Mouse (Mus musculus): Measurements from ENCODE around the gene Glipr2. TPM values are rescaled to one million over a fixed set of nuclear protein-coding genes. Genes with fewer than 3 reads are reported as not detected.
A peak's percentile ranks its signal among the peaks of the same experiment; 100 is the strongest.

Glipr2 gene
- polyA plus RNA-seq, 1 experiment from 2014 or later = 33.7 TPM

DNA sequence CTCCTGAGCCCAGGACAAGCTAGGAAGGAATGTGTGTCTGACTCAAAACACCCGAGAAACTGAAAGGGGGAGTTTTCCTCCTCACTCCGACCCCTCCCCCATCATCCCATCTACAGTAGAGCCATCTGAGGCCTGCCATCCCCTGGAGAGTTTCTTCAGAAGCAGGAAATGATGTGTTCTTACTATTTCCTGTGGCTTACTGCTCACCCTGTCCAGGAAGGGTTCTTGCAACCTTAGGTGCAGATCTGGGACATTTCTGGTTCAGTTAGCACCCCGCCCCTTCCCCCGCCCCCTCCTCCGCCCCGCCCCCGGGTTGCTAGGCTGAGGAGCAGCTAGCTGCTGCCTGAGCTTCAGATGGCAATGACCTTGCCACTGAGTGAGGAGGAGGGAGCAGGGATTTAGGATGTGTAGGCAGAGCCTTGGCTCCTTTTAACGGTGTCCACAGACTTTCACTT, 15.0 kb downstream of the Glipr2 start:
- peaks cover 12% of the 10 kb centered on the region for H3K27me3 ChIP-seq
- no peaks in the 10 kb centered on the region for H3K9me3 ChIP-seq
- ATAC-seq = peak; percentile 64
- H3K4me2 ChIP-seq (replicated peaks) = no peak overlapping the region
- no peak overlapping the region for H3K27ac ChIP-seq
- H3K36me3 ChIP-seq = no peaks in the 10 kb centered on the region
- 3% methylated on average over 7 of the region's 8 CpGs for WGBS
- H3K4me1 ChIP-seq (replicated peaks) = peaks cover 31% of the 10 kb centered on the region
- H3K9ac ChIP-seq (replicated peaks) = no peak overlapping the region
- no peak overlapping the region for H3K4me3 ChIP-seq (replicated peaks)

- Histone ChIP-seq H3K27me3 (peaks cover 18% of the 10 kb centered on the region), H3K36me3 (no peaks in the 10 kb centered on the region), H3K4me1 (replicated peaks) (peaks cover 32% of the 10 kb centered on the region), H3K9ac (replicated peaks) (no peak overlapping the region), H3K4me2 (replicated peaks) (no peak overlapping the region), H3K27ac (no peak overlapping the region), H3K4me3 (replicated peaks) (no peak overlapping the region), H3K9me3 (no peaks in the 10 kb centered on the region)
- WGBS = 25% methylated on average over 4 of the region's 4 CpGs
- ATAC-seq = no peak
These were observed 16.4 kb downstream of the Glipr2 start for GRCm38 (mm10) chr4:43973526-43973981.

DNA sequence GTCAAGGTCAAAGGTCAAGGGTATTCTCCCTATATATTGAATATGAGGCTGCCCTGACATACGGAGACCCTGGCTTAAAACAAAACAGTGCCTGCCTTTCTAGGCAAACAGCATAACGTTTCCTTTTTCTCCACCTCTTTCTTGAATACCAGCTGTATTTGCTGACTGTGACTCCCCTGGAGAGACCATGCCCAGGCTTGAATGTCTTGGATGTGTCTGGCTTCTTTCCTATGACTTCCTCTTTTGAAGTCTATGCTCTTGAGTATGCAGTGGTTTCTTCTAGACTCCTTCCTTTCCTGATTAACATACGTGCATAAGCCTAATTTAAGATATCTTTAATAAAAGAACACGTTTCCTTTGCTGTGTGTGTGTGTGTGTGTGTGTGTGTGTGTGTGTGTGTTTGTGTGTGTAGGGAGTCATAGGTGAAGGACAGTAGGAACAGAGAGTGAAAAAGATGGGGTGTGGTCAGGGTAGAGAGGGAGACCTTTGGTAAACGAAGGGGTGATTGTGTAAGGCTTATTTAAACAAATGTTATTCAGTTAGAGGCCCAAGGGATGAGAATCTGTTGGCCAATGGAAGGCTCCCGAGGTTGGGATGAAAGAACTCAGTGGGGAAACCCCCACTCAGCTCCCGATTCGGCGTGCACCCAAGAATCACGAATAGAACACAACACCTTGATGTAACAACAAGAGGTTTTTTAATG, 17.9 kb downstream of the Glipr2 start:
- no peak overlapping the region for H3K9ac ChIP-seq (replicated peaks)
- ATAC-seq = no peak
- 82% methylated on average over 10 of the region's 10 CpGs for WGBS
- H3K27ac ChIP-seq = no peak overlapping the region
- no peaks in the 10 kb centered on the region for H3K9me3 ChIP-seq
- H3K36me3 ChIP-seq = no peaks in the 10 kb centered on the region
- H3K4me1 ChIP-seq (replicated peaks) = peaks cover 31% of the 10 kb centered on the region
- peaks cover 22% of the 10 kb centered on the region for H3K27me3 ChIP-seq
- no peak overlapping the region for H3K4me3 ChIP-seq (replicated peaks)
- H3K4me2 ChIP-seq (replicated peaks) = no peak overlapping the region

DNA sequence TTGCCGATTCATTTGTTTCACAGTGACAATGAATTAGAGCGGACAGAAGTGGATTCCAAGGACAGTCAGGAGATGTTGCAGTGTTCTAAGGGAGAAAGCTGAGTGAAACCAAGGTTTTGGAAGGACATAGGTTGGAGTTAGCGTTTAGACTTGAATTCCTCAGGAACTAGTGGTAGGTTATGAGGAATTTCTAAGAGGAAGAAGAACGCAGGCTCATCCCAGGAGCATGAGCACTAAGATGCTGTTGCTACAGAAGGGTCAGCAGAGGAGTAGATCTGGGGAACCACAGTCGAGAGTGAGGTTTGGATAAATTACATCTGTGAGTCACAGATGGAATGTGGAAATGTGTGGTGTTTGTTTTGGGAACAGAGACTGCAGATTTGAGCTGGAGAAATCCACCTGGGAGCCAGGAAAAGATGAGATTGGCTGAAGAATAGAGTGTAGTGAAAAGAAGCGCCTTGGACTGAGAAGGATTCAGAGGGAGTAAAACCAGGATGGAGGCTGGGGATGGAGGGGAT, 19.1 kb downstream of the Glipr2 start:
- Histone ChIP-seq H3K9ac (replicated peaks) (no peak overlapping the region), H3K4me3 (replicated peaks) (no peak overlapping the region), H3K4me2 (replicated peaks) (no peak overlapping the region), H3K9me3 (no peaks in the 10 kb centered on the region), H3K36me3 (no peaks in the 10 kb centered on the region), H3K4me1 (replicated peaks) (peaks cover 31% of the 10 kb centered on the region), H3K27me3 (peaks cover 33% of the 10 kb centered on the region), H3K27ac (no peak overlapping the region)
- WGBS = 81% methylated on average over 6 of the region's 6 CpGs
- ATAC-seq = no peak

GRCm38 (mm10) chr4:43978521-43979443, 21.6 kb downstream of the Glipr2 start:
- Histone ChIP-seq H3K27me3 (peaks cover 49% of the 10 kb centered on the region), H3K36me3 (no peaks in the 10 kb centered on the region), H3K4me1 (replicated peaks) (peaks cover 21% of the 10 kb centered on the region), H3K27ac (peak overlapping the region; percentile 26; the same call in 1 of the 2 replicates), H3K9me3 (no peaks in the 10 kb centered on the region), H3K9ac (replicated peaks) (0 out of 2 replicates have a peak overlapping the region, but pooled peaks have one; percentile 10), H3K4me3 (replicated peaks) (no peak overlapping the region), H3K4me2 (replicated peaks) (no peak overlapping the region)
- peak; percentile 60 for ATAC-seq
- 11% methylated on average over 17 of the region's 17 CpGs for WGBS

GRCm38 (mm10) chr4:43979746-43980145, 22.5 kb downstream of the Glipr2 start:
- H3K4me2 ChIP-seq (replicated peaks) = no peak overlapping the region
- no peak overlapping the region for H3K4me3 ChIP-seq (replicated peaks)
- H3K36me3 ChIP-seq = no peaks in the 10 kb centered on the region
- no peak overlapping the region for H3K9ac ChIP-seq (replicated peaks)
- H3K27me3 ChIP-seq = peaks cover 58% of the 10 kb centered on the region
- H3K4me1 ChIP-seq (replicated peaks) = peaks cover 20% of the 10 kb centered on the region
- WGBS = 73% methylated on average over 3 of the region's 3 CpGs
- H3K27ac ChIP-seq = no peak overlapping the region
- no peak for ATAC-seq
- H3K9me3 ChIP-seq = no peaks in the 10 kb centered on the region

DNA sequence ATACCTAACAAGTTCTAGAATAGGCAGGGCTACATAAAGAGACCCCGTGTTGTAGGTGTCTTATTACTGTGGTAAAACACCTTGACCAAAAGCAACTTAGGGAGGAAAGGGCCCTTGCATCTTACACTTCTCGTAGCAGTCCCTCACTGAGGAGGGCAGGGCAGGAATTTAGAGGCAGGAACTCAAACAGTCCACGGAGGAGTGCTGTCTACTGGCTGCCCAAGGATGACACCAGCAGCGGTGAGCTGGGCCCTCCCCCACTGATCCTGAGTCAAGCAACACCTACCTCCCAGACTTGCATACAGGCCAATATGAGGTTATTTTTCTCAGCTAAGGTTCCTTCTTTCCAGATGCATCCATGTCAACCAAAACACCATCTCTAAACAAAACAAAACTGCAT, 23.0 kb downstream of the Glipr2 start:
- Histone ChIP-seq H3K27ac (no peak overlapping the region), H3K4me1 (replicated peaks) (peaks cover 20% of the 10 kb centered on the region)
- ATAC-seq = no peak

GRCm38 (mm10) chr4:43980846-43981245, 23.6 kb downstream of the Glipr2 start:
- H3K4me1 ChIP-seq (replicated peaks) = peaks cover 20% of the 10 kb centered on the region
- H3K9me3 ChIP-seq = no peaks in the 10 kb centered on the region
- no peak overlapping the region for H3K9ac ChIP-seq (replicated peaks)
- H3K27ac ChIP-seq = no peak overlapping the region
- no peak overlapping the region for H3K4me2 ChIP-seq (replicated peaks)
- no peak overlapping the region for H3K4me3 ChIP-seq (replicated peaks)
- H3K36me3 ChIP-seq = no peaks in the 10 kb centered on the region
- no peak for ATAC-seq
- 97% methylated on average over 6 of the region's 6 CpGs for WGBS
- H3K27me3 ChIP-seq = peaks cover 64% of the 10 kb centered on the region

More for the DNA sequence above, 23.0 kb downstream of the Glipr2 start:
- H3K27me3 ChIP-seq = peaks cover 59% of the 10 kb centered on the region
- WGBS = 88% methylated on average over 4 of the region's 4 CpGs
- no peak overlapping the region for H3K4me2 ChIP-seq (replicated peaks)
- H3K9ac ChIP-seq (replicated peaks) = no peak overlapping the region
- no peaks in the 10 kb centered on the region for H3K36me3 ChIP-seq
- no peaks in the 10 kb centered on the region for H3K9me3 ChIP-seq
- no peak overlapping the region for H3K4me3 ChIP-seq (replicated peaks)

DNA sequence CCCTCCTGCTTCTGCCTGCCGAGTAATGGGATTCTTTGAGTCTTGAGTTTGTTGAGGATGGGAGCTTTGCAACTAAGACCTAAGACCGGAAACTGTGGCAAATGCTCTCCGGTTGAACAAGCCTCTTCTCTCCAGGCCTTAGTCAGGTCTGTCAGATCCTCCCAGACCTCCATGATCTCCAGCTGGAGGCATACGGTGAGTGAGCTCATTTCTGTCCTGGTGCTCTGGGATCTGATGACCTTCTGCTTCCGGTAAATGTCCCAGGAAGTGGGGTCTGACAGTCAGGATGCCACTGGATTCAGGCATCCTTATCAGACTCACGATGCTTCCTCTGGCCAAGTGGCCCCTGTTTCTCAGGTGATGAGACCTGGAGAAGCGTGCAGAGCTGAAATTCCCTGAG, 24.1 kb downstream of the Glipr2 start:
- no peak for ATAC-seq
- 90% methylated on average over 7 of the region's 7 CpGs for WGBS
- peaks cover 60% of the 10 kb centered on the region for H3K27me3 ChIP-seq
- no peaks in the 10 kb centered on the region for H3K36me3 ChIP-seq
- no peaks in the 10 kb centered on the region for H3K9me3 ChIP-seq
- no peak overlapping the region for H3K9ac ChIP-seq (replicated peaks)
- H3K27ac ChIP-seq = no peak overlapping the region
- H3K4me3 ChIP-seq (replicated peaks) = no peak overlapping the region
- H3K4me2 ChIP-seq (replicated peaks) = no peak overlapping the region
- H3K4me1 ChIP-seq (replicated peaks) = peaks cover 20% of the 10 kb centered on the region

DNA sequence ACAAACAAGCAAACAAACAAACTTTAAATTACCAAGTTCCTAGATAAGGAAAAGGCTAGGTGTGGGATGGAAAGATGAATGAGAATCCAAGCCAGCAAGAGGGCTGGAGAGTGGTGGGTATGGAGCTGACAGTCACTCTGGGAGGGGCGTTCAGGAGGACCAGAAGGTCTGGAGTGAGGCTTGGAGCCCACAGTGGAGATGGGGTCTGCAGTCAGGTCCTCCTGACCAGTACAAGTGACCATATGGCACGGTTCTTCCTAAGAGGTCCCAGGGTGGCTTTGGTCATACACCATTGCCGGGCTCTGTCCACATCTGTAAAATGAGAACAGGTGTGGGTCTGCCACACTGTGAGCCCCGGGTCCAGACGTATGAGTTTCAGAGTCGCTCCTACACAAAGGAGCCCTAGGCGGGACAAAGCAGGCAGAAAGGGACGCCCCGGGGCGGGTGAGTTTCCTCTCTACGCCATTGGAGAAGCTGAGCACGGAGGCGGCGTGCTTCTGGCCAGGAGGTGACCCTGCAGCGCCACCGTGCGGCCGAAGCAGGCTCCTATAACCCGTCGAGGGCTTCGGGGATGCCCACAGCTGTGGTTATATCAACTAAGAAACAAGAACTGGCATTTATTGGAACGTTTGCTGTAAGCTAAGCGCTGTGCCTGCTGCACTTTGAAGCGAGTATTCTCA, 25.0 kb downstream of the Glipr2 start:
- no peak overlapping the region for H3K27ac ChIP-seq

GRCm38 (mm10) chr4:43983181-43983580, 26.0 kb downstream of the Glipr2 start, which contains the start of gene Ccin:
TSS of gene Ccin (plus strand) at chr4:43983483.
- Histone ChIP-seq H3K9ac (replicated peaks) (peak within 1 kb of the TSS; percentile 66), H3K4me1 (replicated peaks) (peaks cover 17% of the 10 kb centered on the region), H3K9me3 (no peaks in the 10 kb centered on the region), H3K4me2 (replicated peaks) (peak within 1 kb of the TSS; percentile 60), H3K27me3 (peaks cover 46% of the 10 kb centered on the region), H3K27ac (no peak within 1 kb of the TSS), H3K4me3 (replicated peaks) (peak within 1 kb of the TSS; percentile 33), H3K36me3 (no peaks in the 10 kb centered on the region)
- WGBS = 85% methylated on average over 11 of the region's 11 CpGs
- no peak for ATAC-seq

More for the DNA sequence above, 25.0 kb downstream of the Glipr2 start:
- Histone ChIP-seq H3K27me3 (peaks cover 51% of the 10 kb centered on the region), H3K4me2 (replicated peaks) (peak overlapping the region; percentile 60), H3K9me3 (no peaks in the 10 kb centered on the region), H3K4me3 (replicated peaks) (peak overlapping the region; percentile 33), H3K9ac (replicated peaks) (peak overlapping the region; percentile 66), H3K4me1 (replicated peaks) (peaks cover 20% of the 10 kb centered on the region), H3K36me3 (no peaks in the 10 kb centered on the region)
- ATAC-seq = peak; percentile 94
- 2% methylated on average over 24 of the region's 24 CpGs for WGBS
